Mouse (Mus musculus) thymus, adult 2 months (tissue): ENCODE measurements around the gene L3mbtl3.

Experiments
- CTCF ChIP-seq: fragments of 200-500 bp; IDR thresholded peaks from 2 replicates; pipeline ENCODE4 v1.5.1; 2012; ENCODE audit warnings: mild to moderate bottlenecking, control low read depth, low read length, moderate library complexity, borderline replicate concordance; ENCODE audit not compliant: control insufficient read depth, poor library complexity, insufficient read depth; ENCODE audit errors: extremely low read depth
- POLR2A ChIP-seq: fragments of 200-500 bp; IDR thresholded peaks from 2 replicates; pipeline ENCODE4 v1.6.1; 2012; ENCODE audit warnings: mild to moderate bottlenecking, low read length, control low read depth, moderate library complexity; ENCODE audit not compliant: control insufficient read depth, poor library complexity, insufficient read depth; ENCODE audit errors: extremely low read depth

DNA sequence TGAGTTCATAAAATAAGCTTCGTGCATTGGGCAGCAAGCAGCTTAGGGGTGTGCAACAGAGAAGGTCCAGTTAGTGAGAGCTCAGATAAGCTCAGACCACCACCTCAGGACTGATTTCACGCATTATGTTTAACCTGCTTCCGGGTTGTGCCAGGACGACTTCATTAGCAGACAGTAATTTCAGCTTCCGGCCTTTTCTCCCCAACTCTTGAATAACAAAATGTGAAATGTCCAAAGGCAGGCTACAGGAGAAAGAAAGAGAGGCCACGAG is 1.5 kb upstream of the L3mbtl3 start:
- TF ChIP-seq POLR2A (no peak), CTCF (no peak)
